Mouse (Mus musculus) layer of hippocampus, postnatal 36 days (tissue): ENCODE measurements at regions not wholly inside any gene's neighbourhood (a gene's known extent, or its start where the extent isn't known, plus 50 kb on each side); places are given as distances from the start of the nearest gene placed in this dataset.
"Not testable (repeated sequence)": the region's sequence is repeated elsewhere in the genome, so short reads cannot be mapped to it uniquely, and the experiment has no call there.

Experiments used
- DNase-seq, 2 experiments: peaks; one replicate each; pipeline ENCODE4 v3.0.0; 2022

GRCm38 (mm10) chr13:26865930-26866555 lies 96.1 kb upstream of the Hdgfl1 start:
- no peak for DNase-seq

DNA sequence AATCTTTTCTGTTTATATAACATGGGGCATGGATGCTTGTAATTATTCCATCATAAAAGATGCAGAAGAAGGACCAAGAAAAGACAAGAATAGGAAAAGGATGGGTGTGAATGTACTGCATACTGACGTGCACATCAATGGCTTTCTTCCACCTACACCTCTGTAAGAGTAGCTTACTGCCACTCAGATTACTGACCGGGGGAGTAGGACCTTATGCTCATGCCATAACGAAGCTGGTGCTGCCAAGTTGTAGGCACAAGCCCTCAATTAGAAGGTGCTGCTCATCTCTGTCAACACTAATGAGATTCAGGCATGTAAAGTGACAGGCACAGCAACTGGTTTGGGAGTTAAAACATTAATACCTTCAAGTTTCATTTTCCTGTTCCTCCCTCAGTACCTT lies 97.8 kb upstream of the Hdgfl1 start:
- peak; percentile 4 to 5 for DNase-seq

- no peak for DNase-seq
Observed at GRCm38 (mm10) chr13:26916477-26916876, 140.9 kb upstream of the Prl start.

GRCm38 (mm10) chr13:26932695-26933438 lies 124.5 kb upstream of the Prl start:
- DNase-seq = no peak

GRCm38 (mm10) chr13:26933838-26934237 lies 123.5 kb upstream of the Prl start:
- no peak for DNase-seq

- no peak for DNase-seq
Observed at GRCm38 (mm10) chr13:26940436-26940835, 116.9 kb upstream of the Prl start.

GRCm38 (mm10) chr13:26944487-26944886 lies 112.9 kb upstream of the Prl start:
- DNase-seq = no peak

DNA sequence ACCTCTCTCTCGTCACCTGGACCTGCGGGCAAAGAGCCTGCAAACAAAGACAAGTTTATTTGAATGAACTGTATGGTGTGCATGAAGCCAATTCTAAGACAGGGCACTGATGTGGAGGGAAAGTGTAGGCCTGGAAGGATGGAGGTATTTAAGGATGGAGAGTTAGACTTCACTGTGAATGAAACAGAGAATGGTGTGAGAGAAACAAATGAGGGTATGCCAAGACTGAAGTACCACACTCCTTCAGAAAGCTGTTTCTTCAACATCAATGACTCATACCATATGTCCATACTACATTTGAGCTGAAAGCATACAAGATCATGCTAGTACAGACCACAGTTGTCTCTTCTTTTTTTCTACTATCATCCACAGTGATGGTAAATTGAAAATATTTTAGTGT lies 105.9 kb upstream of the Prl start:
- DNase-seq = no peak

GRCm38 (mm10) chr13:26953834-26954233 lies 103.5 kb upstream of the Prl start:
- no peak for DNase-seq

DNA sequence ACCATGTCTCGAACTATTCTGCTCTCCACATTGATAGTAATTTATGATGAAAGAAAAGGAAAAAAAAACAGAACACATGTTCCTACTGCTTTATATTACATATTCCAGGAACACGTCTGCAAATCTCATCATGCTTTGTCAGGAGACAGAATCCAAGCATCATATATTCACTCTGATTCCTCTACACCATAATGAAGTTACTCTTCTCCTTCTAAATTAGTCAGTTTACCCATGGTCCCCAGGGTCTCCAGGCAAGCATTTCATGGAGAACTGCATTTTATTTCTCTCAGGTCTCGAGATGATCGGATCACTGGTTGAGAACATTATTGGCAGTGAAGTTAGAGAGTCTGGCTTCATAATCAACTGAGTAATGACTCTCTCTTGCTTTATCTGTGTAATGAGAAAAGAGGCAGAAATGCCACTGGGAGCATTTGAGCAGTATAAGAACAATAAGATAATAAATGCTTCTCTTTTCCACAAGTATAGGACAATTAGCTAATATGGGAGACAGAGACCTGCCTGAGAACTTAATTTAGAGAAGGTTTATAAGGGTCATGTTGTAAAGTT lies 97.8 kb upstream of the Prl start:
- no peak for DNase-seq

- DNase-seq = not testable (repeated sequence)
Observed at GRCm38 (mm10) chr13:26960531-26960930, 96.8 kb upstream of the Prl start.

- no peak for DNase-seq
Observed at GRCm38 (mm10) chr13:26976024-26976423, 81.3 kb upstream of the Prl start.

- DNase-seq = no peak
Observed at GRCm38 (mm10) chr13:26980475-26980874, 76.9 kb upstream of the Prl start.
